Mouse (Mus musculus) erythroblast, embryonic 14.5 days (primary cell): Measurements from ENCODE around the gene 6430548M08Rik.

Experiments used
- GATA1 ChIP-seq: IDR thresholded peaks from 2 replicates; pipeline ENCODE4 v1.6.1; 2012; ENCODE audit warnings: low read length, inconsistent platforms, mixed read lengths
- TAL1 ChIP-seq: IDR thresholded peaks from 3 replicates; pipeline ENCODE4 v1.6.1; 2012; ENCODE audit warnings: low read length, inconsistent platforms, mixed read lengths

DNA sequence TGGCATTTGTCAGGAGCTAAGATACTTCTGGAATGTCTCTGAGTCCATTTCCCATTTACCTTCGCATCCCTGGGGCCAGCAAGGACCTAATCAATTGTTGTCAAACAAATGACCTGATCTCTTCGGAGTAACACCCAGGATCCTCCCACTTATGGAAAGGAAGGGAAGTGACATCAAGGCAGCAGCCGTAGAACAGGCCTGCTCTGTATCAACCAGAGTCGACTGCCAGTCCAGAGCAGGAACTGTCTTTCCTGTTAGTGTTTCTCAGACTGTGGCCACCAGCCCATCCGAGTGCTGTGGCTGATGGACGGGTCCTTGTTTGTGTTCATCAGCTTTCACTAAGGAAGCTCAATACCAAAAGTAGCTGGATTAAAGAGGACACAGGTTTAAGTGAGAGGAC, 10.3 kb downstream of the 6430548M08Rik start:
- no peak for TF ChIP-seq TAL1
- TF ChIP-seq GATA1 = no peak
